In genomic region chr12:3791732-3792131, GRCm38 (mm10) we compare ENCODE assay signal across 8 mouse cellular contexts. TPM values are rescaled to one million over a fixed set of nuclear protein-coding genes. Genes with fewer than 3 reads are reported as not detected.
A peak's percentile ranks its signal among the peaks of the same experiment; 100 is the strongest.
DNase-seq lines count a peak whose midpoint lies in the region; ATAC-seq lines count a peak whose summit lies in the region.

No protein-coding gene starts in this region.

- WGBS in forebrain, embryonic 10.5 days: under 1% methylated on average over 22 of the region's 22 CpGs
- WGBS in heart, embryonic 14.5 days: 1% methylated on average over 22 of the region's 22 CpGs
- under 1% methylated on average over 22 of the region's 22 CpGs for WGBS in liver, embryonic 12.5 days (ENCODE audit: insufficient replicate concordance)

- H3K4me1 ChIP-seq in forebrain, embryonic 10.5 days: peaks cover 42% of the 10 kb centered on the region
- peaks cover 12 to 28% of the 10 kb centered on the region in 2 experiments for H3K4me1 ChIP-seq in heart, embryonic 14.5 days (ENCODE audit: control insufficient read depth in 2 of 2, insufficient read depth in 2 of 2, low read length in 2 of 2)
- H3K4me1 ChIP-seq in liver, embryonic 12.5 days: peaks cover 5% of the 10 kb centered on the region; the same call in 1 of the 2 replicates

- peaks cover 46% of the 10 kb centered on the region for H3K27me3 ChIP-seq in forebrain, embryonic 10.5 days (ENCODE audit: poor library complexity, severe bottlenecking)
- no peaks in the 10 kb centered on the region for H3K27me3 ChIP-seq in heart, embryonic 14.5 days (ENCODE audit: control insufficient read depth, insufficient read depth, low read length)
- peaks cover 38% of the 10 kb centered on the region for H3K27me3 ChIP-seq in liver, embryonic 12.5 days (replicated peaks)
- no peaks in the 10 kb centered on the region for H3K27me3 ChIP-seq in splenic B cell, adult 2 months (ENCODE audit: control insufficient read depth, insufficient read depth, low read length, poor library complexity, severe bottlenecking)

- DNase-seq in CD8-positive naive resting alpha-beta T cell, adult 2 months (ENCODE audit: low read depth in 2 of 2, low spot score in 2 of 2): peak; percentile 86 to 92
- DNase-seq in c-Kit-positive CD71-negative TER-119-negative erythroid progenitor cells, embryonic 14.5 days (ENCODE audit: low read depth): peak; percentile 94
- peak; percentile 95 for DNase-seq in forebrain, embryonic 10.5 days (ENCODE audit: extremely low spot score, low spot score)
- peak; percentile 95 for DNase-seq in kidney, postnatal 14 days
- DNase-seq in naive thymus-derived CD4-positive, alpha-beta T cell, adult 2 months (ENCODE audit: low read depth): peak; percentile 94
- DNase-seq in splenic B cell, adult 2 months (ENCODE audit: low read depth, low spot score): peak; percentile 96

- no peaks in the 10 kb centered on the region for H3K36me3 ChIP-seq in forebrain, embryonic 10.5 days (replicated peaks)
- H3K36me3 ChIP-seq in heart, embryonic 14.5 days (ENCODE audit: control insufficient read depth, insufficient read depth, low read length): no peaks in the 10 kb centered on the region
- no peaks in the 10 kb centered on the region for H3K36me3 ChIP-seq in liver, embryonic 12.5 days
- no peaks in the 10 kb centered on the region for H3K36me3 ChIP-seq in splenic B cell, adult 2 months (ENCODE audit: control insufficient read depth, insufficient read depth, low read length, poor library complexity, severe bottlenecking)

- peak overlapping the region; percentile 69 for H3K9ac ChIP-seq in heart, embryonic 14.5 days (ENCODE audit: low read length)
- H3K9ac ChIP-seq in liver, embryonic 12.5 days: peak overlapping the region; percentile 22; the same call in 1 of the 2 replicates

- peak; percentile 87 for ATAC-seq in heart, embryonic 14.5 days (ENCODE audit: insufficient number of reproducible peaks, insufficient read depth, low FRiP score, low read depth)
- ATAC-seq in liver, embryonic 12.5 days: peak; percentile 87

- H3K9me3 ChIP-seq in forebrain, embryonic 10.5 days: no peaks in the 10 kb centered on the region
- no peaks in the 10 kb centered on the region for H3K9me3 ChIP-seq in heart, embryonic 14.5 days (ENCODE audit: control insufficient read depth, low read length)
- H3K9me3 ChIP-seq in liver, embryonic 12.5 days (replicated peaks): no peaks in the 10 kb centered on the region

- H3K27ac ChIP-seq in forebrain, embryonic 10.5 days: peak overlapping the region; percentile 51; the same call in 1 of the 2 replicates
- no peak overlapping the region for H3K27ac ChIP-seq in heart, embryonic 14.5 days (replicated peaks in 1 of 2; ENCODE audit: control insufficient read depth in 1 of 2, insufficient read depth in 1 of 2, low read depth in 2 of 2, low read length in 2 of 2)
- H3K27ac ChIP-seq in liver, embryonic 12.5 days: no peak overlapping the region

- H3K4me3 ChIP-seq in forebrain, embryonic 10.5 days: peak overlapping the region; percentile 50
- peak overlapping the region; percentile 38 to 42 for H3K4me3 ChIP-seq in heart, embryonic 14.5 days (ENCODE audit: control insufficient read depth in 1 of 2, insufficient read depth in 1 of 2, low read depth in 1 of 2, low read length in 2 of 2)
- H3K4me3 ChIP-seq in liver, embryonic 12.5 days: peak overlapping the region; percentile 43

- peak overlapping the region; percentile 72 for H3K4me2 ChIP-seq in heart, embryonic 14.5 days (ENCODE audit: low read length)
- peak overlapping the region; percentile 63 for H3K4me2 ChIP-seq in liver, embryonic 12.5 days

RNA-seq across cellular contexts. Expression of gene Dnmt3a, which starts 14.1 kb away (rescaled TPM):
- polyA plus RNA-seq in forebrain, embryonic 10.5 days (2016; fragmentation: Nextera tagmentation; extraction: Ambion mirVana): 117 and 119 TPM in 2 replicates
- polyA plus RNA-seq in heart, embryonic 14.5 days (2014; fragmentation: Nextera tagmentation; extraction: Ambion mirVana): 44.8 and 48.7 TPM in 2 replicates
- polyA plus RNA-seq in liver, embryonic 12.5 days (2016; fragmentation: Nextera tagmentation; extraction: Ambion mirVana): 57.9 and 58.7 TPM in 2 replicates
